Mouse (Mus musculus): Measurements from ENCODE around the gene Eif2s3x. TPM values are rescaled to one million over a fixed set of nuclear protein-coding genes. Genes with fewer than 3 reads are reported as not detected.
A peak's percentile ranks its signal among the peaks of the same experiment; 100 is the strongest.
"Not testable (repeated sequence)": the region's sequence is repeated elsewhere in the genome, so short reads cannot be mapped to it uniquely, and the experiment has no call there.

The Eif2s3x gene
- polyA plus RNA-seq, 1 experiment from 2014 or later, result 86.0 TPM

- not testable (repeated sequence) for H3K4me1 ChIP-seq (replicated peaks; ENCODE audit: control insufficient read depth, insufficient read depth, low read length); H3K27me3 ChIP-seq (ENCODE audit: control insufficient read depth, insufficient read depth, low read length); H3K27ac ChIP-seq; DNase-seq (ENCODE audit: low spot score); H3K9me3 ChIP-seq (ENCODE audit: control insufficient read depth, low read length); H3K4me3 ChIP-seq (replicated peaks; ENCODE audit: low read length); H3K4me2 ChIP-seq (replicated peaks); H3K9ac ChIP-seq; ATAC-seq (ENCODE audit: low FRiP score)
- peaks cover 78% of the 10 kb centered on the region for H3K36me3 ChIP-seq (replicated peaks; ENCODE audit: control insufficient read depth, insufficient read depth)
- WGBS, result 48% methylated on average over 4 of the region's 4 CpGs
Measured at GRCm38 (mm10) chrX:94193901-94194300, 18.8 kb downstream of the Eif2s3x start.

- no peaks in the 10 kb centered on the region for H3K9me3 ChIP-seq (ENCODE audit: control insufficient read depth, low read length)
- 56% methylated on average over 1 of the region's 1 CpGs for WGBS
- H3K36me3 ChIP-seq (replicated peaks; ENCODE audit: control insufficient read depth, insufficient read depth), result no peaks in the 10 kb centered on the region
- DNase-seq (ENCODE audit: low spot score) (no peak), ATAC-seq (ENCODE audit: low FRiP score) (no peak)
- no peaks in the 10 kb centered on the region for H3K4me1 ChIP-seq (replicated peaks; ENCODE audit: control insufficient read depth, insufficient read depth, low read length)
- H3K4me3 ChIP-seq (replicated peaks; ENCODE audit: low read length), result no peak overlapping the region
- no peak overlapping the region for H3K9ac ChIP-seq
- no peak overlapping the region for H3K27ac ChIP-seq
- no peak overlapping the region for H3K4me2 ChIP-seq (replicated peaks)
- H3K27me3 ChIP-seq (ENCODE audit: control insufficient read depth, insufficient read depth, low read length), result peaks cover 35% of the 10 kb centered on the region
Measured at GRCm38 (mm10) chrX:94185156-94185555, 27.5 kb downstream of the Eif2s3x start.

- Histone ChIP-seq H3K4me2 (replicated peaks) (no peak overlapping the region), H3K4me3 (replicated peaks; ENCODE audit: low read length) (no peak overlapping the region), H3K27me3 (ENCODE audit: control insufficient read depth, insufficient read depth, low read length) (peaks cover 42% of the 10 kb centered on the region), H3K9ac (no peak overlapping the region), H3K27ac (no peak overlapping the region), H3K4me1 (replicated peaks; ENCODE audit: control insufficient read depth, insufficient read depth, low read length) (no peaks in the 10 kb centered on the region), H3K9me3 (ENCODE audit: control insufficient read depth, low read length) (no peaks in the 10 kb centered on the region), H3K36me3 (replicated peaks; ENCODE audit: control insufficient read depth, insufficient read depth) (no peaks in the 10 kb centered on the region)
- 40% methylated on average over 3 of the region's 3 CpGs for WGBS
- DNase-seq (ENCODE audit: low spot score) (no peak), ATAC-seq (ENCODE audit: low FRiP score) (no peak)
Measured at GRCm38 (mm10) chrX:94183814-94184213, 28.8 kb downstream of the Eif2s3x start.

DNA sequence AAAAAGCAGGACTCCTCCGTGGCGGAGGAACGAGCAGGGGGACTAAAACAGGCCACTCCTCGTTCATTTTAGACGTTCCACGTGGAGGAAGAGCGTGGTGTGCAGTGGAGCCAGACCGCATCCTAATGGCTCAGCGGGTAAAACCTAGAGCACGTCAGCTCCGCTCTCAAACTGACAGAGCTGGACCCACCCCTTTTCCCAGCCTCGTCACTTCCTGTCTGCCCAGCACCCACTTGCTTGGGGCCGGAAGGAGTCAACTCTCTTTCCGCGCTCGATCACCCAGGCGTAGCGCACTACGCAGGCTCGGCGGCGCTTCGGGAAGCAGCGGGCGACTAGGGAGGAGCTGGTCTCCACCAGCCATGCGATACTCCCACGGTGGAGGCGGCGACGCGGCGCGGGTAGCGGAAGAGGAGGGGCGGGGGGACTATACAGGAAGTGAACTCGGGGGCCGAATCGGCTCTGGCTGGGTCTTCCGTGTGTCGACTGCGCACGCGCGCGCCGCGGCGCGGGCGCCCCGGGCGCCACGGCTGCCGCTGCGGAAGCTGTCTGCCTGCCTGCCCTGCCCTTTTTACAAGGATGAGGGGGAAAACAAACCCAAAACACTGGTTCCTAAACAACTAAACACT, 34.8 kb downstream of the Eif2s3x start:
- H3K36me3 ChIP-seq (replicated peaks; ENCODE audit: control insufficient read depth, insufficient read depth), result no peaks in the 10 kb centered on the region
- DNase-seq (ENCODE audit: low spot score) (peak; percentile 88), ATAC-seq (ENCODE audit: low FRiP score) (peak; percentile 100)
- H3K27ac ChIP-seq, result peak overlapping the region; percentile 96
- peak overlapping the region; percentile 55 for H3K9ac ChIP-seq
- peaks cover 5% of the 10 kb centered on the region; the same call in 1 of the 2 replicates for H3K4me1 ChIP-seq (replicated peaks; ENCODE audit: control insufficient read depth, insufficient read depth, low read length)
- H3K4me3 ChIP-seq (replicated peaks; ENCODE audit: low read length), result peak overlapping the region; percentile 42
- H3K9me3 ChIP-seq (ENCODE audit: control insufficient read depth, low read length), result no peaks in the 10 kb centered on the region
- H3K27me3 ChIP-seq (ENCODE audit: control insufficient read depth, insufficient read depth, low read length), result peaks cover 57% of the 10 kb centered on the region
- H3K4me2 ChIP-seq (replicated peaks), result peak overlapping the region; percentile 60
- WGBS, result under 1% methylated on average over 52 of the region's 55 CpGs

GRCm38 (mm10) chrX:94169348-94169747, 43.3 kb downstream of the Eif2s3x start:
- no peaks in the 10 kb centered on the region for H3K4me1 ChIP-seq (replicated peaks; ENCODE audit: control insufficient read depth, insufficient read depth, low read length)
- no peak overlapping the region for H3K27ac ChIP-seq
- H3K4me2 ChIP-seq (replicated peaks), result no peak overlapping the region
- ATAC-seq (ENCODE audit: low FRiP score) (no peak), DNase-seq (ENCODE audit: low spot score) (no peak)
- H3K9ac ChIP-seq, result no peak overlapping the region
- H3K36me3 ChIP-seq (replicated peaks; ENCODE audit: control insufficient read depth, insufficient read depth), result no peaks in the 10 kb centered on the region
- peaks cover 76% of the 10 kb centered on the region for H3K27me3 ChIP-seq (ENCODE audit: control insufficient read depth, insufficient read depth, low read length)
- no peak overlapping the region for H3K4me3 ChIP-seq (replicated peaks; ENCODE audit: low read length)
- H3K9me3 ChIP-seq (ENCODE audit: control insufficient read depth, low read length), result no peaks in the 10 kb centered on the region
- WGBS, result 91% methylated on average over 6 of the region's 6 CpGs

GRCm38 (mm10) chrX:94152251-94152830, 60.3 kb downstream of the Eif2s3x start:
- H3K4me3 ChIP-seq (replicated peaks; ENCODE audit: low read length), result no peak overlapping the region
- H3K36me3 ChIP-seq (replicated peaks; ENCODE audit: control insufficient read depth, insufficient read depth), result no peaks in the 10 kb centered on the region
- H3K9ac ChIP-seq, result no peak overlapping the region
- DNase-seq (ENCODE audit: low spot score) (no peak), ATAC-seq (ENCODE audit: low FRiP score) (no peak)
- WGBS, result 32% methylated on average over 11 of the region's 11 CpGs
- H3K9me3 ChIP-seq (ENCODE audit: control insufficient read depth, low read length), result no peaks in the 10 kb centered on the region
- no peak overlapping the region for H3K4me2 ChIP-seq (replicated peaks)
- H3K27me3 ChIP-seq (ENCODE audit: control insufficient read depth, insufficient read depth, low read length), result peaks cover 96% of the 10 kb centered on the region
- no peak overlapping the region for H3K27ac ChIP-seq
- no peaks in the 10 kb centered on the region for H3K4me1 ChIP-seq (replicated peaks; ENCODE audit: control insufficient read depth, insufficient read depth, low read length)

DNA sequence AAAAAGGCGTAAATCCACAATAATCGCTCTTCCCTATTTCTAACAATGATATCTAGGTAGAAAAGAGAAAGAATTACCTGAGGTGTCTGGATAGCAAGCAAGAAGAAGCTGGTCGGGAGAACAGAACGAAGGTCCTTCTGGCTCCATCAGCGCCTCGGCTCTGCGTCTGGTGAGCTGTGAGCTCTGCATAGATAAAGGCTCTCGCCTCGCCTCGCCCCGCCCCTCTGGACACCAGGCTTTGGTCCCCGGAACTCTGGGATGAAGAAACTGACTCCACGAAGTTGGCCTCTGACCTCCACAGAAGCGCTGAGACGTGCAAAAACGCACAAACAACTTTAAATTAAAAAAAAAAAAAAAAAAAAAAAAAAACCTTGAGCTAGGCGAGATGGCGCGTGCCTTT, 62.2 kb downstream of the Eif2s3x start:
- no peak overlapping the region for H3K4me3 ChIP-seq (replicated peaks; ENCODE audit: low read length)
- no peak overlapping the region for H3K4me2 ChIP-seq (replicated peaks)
- peaks cover 94% of the 10 kb centered on the region for H3K27me3 ChIP-seq (ENCODE audit: control insufficient read depth, insufficient read depth, low read length)
- no peaks in the 10 kb centered on the region for H3K9me3 ChIP-seq (ENCODE audit: control insufficient read depth, low read length)
- no peak overlapping the region for H3K9ac ChIP-seq
- no peaks in the 10 kb centered on the region for H3K36me3 ChIP-seq (replicated peaks; ENCODE audit: control insufficient read depth, insufficient read depth)
- ATAC-seq (ENCODE audit: low FRiP score) (no peak), DNase-seq (ENCODE audit: low spot score) (no peak)
- 83% methylated on average over 19 of the region's 19 CpGs for WGBS
- H3K27ac ChIP-seq, result no peak overlapping the region
- H3K4me1 ChIP-seq (replicated peaks; ENCODE audit: control insufficient read depth, insufficient read depth, low read length), result no peaks in the 10 kb centered on the region

DNA sequence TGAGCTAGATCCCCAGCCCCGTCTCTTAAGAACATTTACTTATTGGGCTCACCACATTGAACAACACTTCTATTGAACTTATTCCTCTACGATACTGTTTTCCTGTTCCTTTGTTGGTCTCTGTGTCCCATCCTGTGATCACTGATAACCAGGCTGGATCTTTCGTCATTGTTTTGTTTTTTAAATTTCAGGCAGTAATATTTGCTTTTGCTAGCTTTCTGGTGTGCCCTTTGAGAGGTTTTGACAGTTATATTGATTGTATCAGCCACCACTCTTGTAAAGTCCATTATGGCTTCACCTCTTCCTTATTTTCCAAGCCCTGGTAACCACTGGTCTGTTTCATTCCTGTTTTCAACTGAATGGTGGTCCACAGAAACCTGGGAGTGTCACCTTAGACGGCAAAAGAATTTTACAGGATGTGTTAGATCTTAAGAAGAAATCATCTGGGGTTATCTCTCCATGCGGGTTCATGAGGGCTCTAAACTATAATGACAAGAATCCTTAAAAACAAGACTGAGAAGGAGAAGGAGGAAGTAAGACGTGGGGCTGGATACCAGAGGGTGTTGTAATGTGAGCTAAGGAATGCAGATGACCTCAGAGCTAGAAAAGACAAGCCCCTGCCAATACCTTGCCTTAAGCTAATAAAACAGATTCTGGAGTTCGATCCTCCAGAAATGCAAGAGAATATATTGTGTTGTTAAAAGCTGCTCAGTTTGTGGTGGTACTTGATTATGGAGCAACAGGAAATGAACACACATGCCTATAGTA, 70.5 kb downstream of the Eif2s3x start:
- Histone ChIP-seq H3K4me2 (replicated peaks) (no peak overlapping the region), H3K36me3 (replicated peaks; ENCODE audit: control insufficient read depth, insufficient read depth) (no peaks in the 10 kb centered on the region), H3K4me1 (replicated peaks; ENCODE audit: control insufficient read depth, insufficient read depth, low read length) (no peaks in the 10 kb centered on the region), H3K9ac (no peak overlapping the region), H3K9me3 (ENCODE audit: control insufficient read depth, low read length) (no peaks in the 10 kb centered on the region), H3K27me3 (ENCODE audit: control insufficient read depth, insufficient read depth, low read length) (peaks cover 77% of the 10 kb centered on the region), H3K27ac (no peak overlapping the region), H3K4me3 (replicated peaks; ENCODE audit: low read length) (no peak overlapping the region)
- ATAC-seq (ENCODE audit: low FRiP score), result no peak
- no peak for DNase-seq (ENCODE audit: low spot score)
- WGBS, result 89% methylated on average over 7 of the region's 7 CpGs

GRCm38 (mm10) chrX:94140080-94140479, 72.6 kb downstream of the Eif2s3x start:
- peaks cover 70% of the 10 kb centered on the region for H3K27me3 ChIP-seq (ENCODE audit: control insufficient read depth, insufficient read depth, low read length)

More at GRCm38 (mm10) chrX:94140080-94140479, 72.6 kb downstream of the Eif2s3x start:
- WGBS, result 63% methylated on average over 1 of the region's 1 CpGs
- no peak overlapping the region for H3K4me2 ChIP-seq (replicated peaks)
- H3K27ac ChIP-seq, result no peak overlapping the region
- no peak for ATAC-seq (ENCODE audit: low FRiP score)
- H3K4me1 ChIP-seq (replicated peaks; ENCODE audit: control insufficient read depth, insufficient read depth, low read length), result no peaks in the 10 kb centered on the region
- DNase-seq (ENCODE audit: low spot score), result no peak
- no peaks in the 10 kb centered on the region for H3K36me3 ChIP-seq (replicated peaks; ENCODE audit: control insufficient read depth, insufficient read depth)
- H3K9ac ChIP-seq, result no peak overlapping the region
- no peak overlapping the region for H3K4me3 ChIP-seq (replicated peaks; ENCODE audit: low read length)
- H3K9me3 ChIP-seq (ENCODE audit: control insufficient read depth, low read length), result no peaks in the 10 kb centered on the region
